Mouse (Mus musculus) R1 (cell line): ENCODE measurements around the gene Rrp1.
A peak's percentile ranks its signal among the peaks of the same experiment; 100 is the strongest.

Experiments used
- DNase-seq: peaks from one replicate; pipeline ENCODE4 v3.0.0-alpha.2; 2018; ENCODE audit warnings: low read depth, low spot score

Gene Rrp1

GRCm38 (mm10) chr10:78425181-78426041, 12.6 kb upstream of the Rrp1 start, which contains the start of gene Cstb:
Cstb (plus strand) TSS chr10:78425669.
- DNase-seq: peak; percentile 87

- peak; percentile 69 for DNase-seq
Measured at GRCm38 (mm10) chr10:78422614-78423013, 9.8 kb upstream of the Rrp1 start.

GRCm38 (mm10) chr10:78420929-78421328, 8.1 kb upstream of the Rrp1 start:
- no peak for DNase-seq

- DNase-seq: no peak
Measured at GRCm38 (mm10) chr10:78418791-78419190, 5.9 kb upstream of the Rrp1 start.

- DNase-seq: no peak
Measured at GRCm38 (mm10) chr10:78417888-78418287, 5.0 kb upstream of the Rrp1 start.

- peak; percentile 51 for DNase-seq
Measured at GRCm38 (mm10) chr10:78414936-78415335, 2.1 kb upstream of the Rrp1 start.

GRCm38 (mm10) chr10:78413152-78413520, 293 bp upstream of the Rrp1 start:
- no peak for DNase-seq

- DNase-seq: peak; percentile 31
Measured at GRCm38 (mm10) chr10:78411851-78412250, 992 bp downstream of the Rrp1 start.

GRCm38 (mm10) chr10:78409035-78409788, 3.6 kb downstream of the Rrp1 start:
- DNase-seq: no peak

- no peak for DNase-seq
Measured at GRCm38 (mm10) chr10:78407132-78407531, 5.7 kb downstream of the Rrp1 start.

- no peak for DNase-seq
Measured at GRCm38 (mm10) chr10:78406152-78406551, 6.7 kb downstream of the Rrp1 start.

- DNase-seq: no peak
Measured at GRCm38 (mm10) chr10:78402301-78402922, 10.4 kb downstream of the Rrp1 start.

- DNase-seq: no peak
Measured at GRCm38 (mm10) chr10:78401127-78401526, 11.7 kb downstream of the Rrp1 start.

- peak; percentile 40 for DNase-seq
Measured at GRCm38 (mm10) chr10:78399090-78399657, 13.7 kb downstream of the Rrp1 start.

- DNase-seq: no peak
Measured at GRCm38 (mm10) chr10:78396625-78396885, 16.3 kb downstream of the Rrp1 start.

GRCm38 (mm10) chr10:78395819-78396624, 16.8 kb downstream of the Rrp1 start:
- peak; percentile 99 for DNase-seq

- no peak for DNase-seq
Measured at GRCm38 (mm10) chr10:78395377-78395776, 17.5 kb downstream of the Rrp1 start.

GRCm38 (mm10) chr10:78392072-78392471, 20.8 kb downstream of the Rrp1 start:
- peak; percentile 72 for DNase-seq

- DNase-seq: peak; percentile 89
Measured at GRCm38 (mm10) chr10:78390982-78391470, 21.8 kb downstream of the Rrp1 start.

- DNase-seq: no peak
Measured at GRCm38 (mm10) chr10:78388216-78388980, 24.4 kb downstream of the Rrp1 start.
